Mouse (Mus musculus) urinary bladder, postnatal 0 days (tissue): ENCODE results near the gene Myo1f. TPM values are rescaled to one million over a fixed set of nuclear protein-coding genes. Genes with fewer than 3 reads are reported as not detected.

ENCODE experiments used
- polyA plus RNA-seq: library from polyadenylated mRNA; unstranded; fragments of >200 nt; fragmentation: Nextera tagmentation; extraction: Ambion mirVana; gene quantifications from 2 replicates; pipeline ENCODE4 v1.2.1, GENCODE M21; 2015

Myo1f gene
- polyA plus RNA-seq = 3.3 and 6.8 TPM in 2 replicates

GRCm38 (mm10) chr17:33555223-33555855 is at the start of gene Myo1f:
Myo1f (plus strand) TSS chr17:33555707.

GRCm38 (mm10) chr17:33523918-33524755 is 31.4 kb upstream of the Myo1f start, which contains the start of gene Adamts10:
Adamts10 (plus strand) TSS chr17:33524204.

GRCm38 (mm10) chr17:33628621-33629486 is 73.3 kb downstream of the Myo1f start, which contains the start of gene Zfp414:
Zfp414 (plus strand) TSS chr17:33629090.

GRCm38 (mm10) chr17:33637516-33638276 is 82.2 kb downstream of the Myo1f start, which contains the start of gene Pram1:
Pram1 (plus strand) TSS chr17:33638056.

Other genes starting within 250 kb of the Myo1f start
- gene Zfp81, start 196.8 kb upstream of the Myo1f start, polyA plus RNA-seq = 4.5 and 4.7 TPM in 2 replicates
- gene Zfp101, start 161.1 kb upstream of the Myo1f start, polyA plus RNA-seq = 3.4 and 3.7 TPM in 2 replicates
- 0.11 TPM in 1 of 2 replicates, not detected in the other for gene Actl9, start 122.8 kb upstream of the Myo1f start, polyA plus RNA-seq
- gene Adamts10, start 31.5 kb upstream of the Myo1f start, polyA plus RNA-seq = 27.9 and 29.0 TPM in 2 replicates
- gene Zfp414, start 73.4 kb downstream of the Myo1f start, polyA plus RNA-seq = 31.3 and 32.4 TPM in 2 replicates
- 0.41 and 1.3 TPM in 2 replicates for gene Pram1, start 82.3 kb downstream of the Myo1f start, polyA plus RNA-seq
- 109 and 132 TPM in 2 replicates for gene Hnrnpm, start 131.2 kb downstream of the Myo1f start, polyA plus RNA-seq
- 87.0 and 101 TPM in 2 replicates for gene March2, start 163.0 kb downstream of the Myo1f start, polyA plus RNA-seq
- 246 and 249 TPM in 2 replicates for gene Rab11b, start 204.8 kb downstream of the Myo1f start, polyA plus RNA-seq
- gene Angptl4, start 226.1 kb downstream of the Myo1f start, polyA plus RNA-seq = 32.3 and 36.8 TPM in 2 replicates